Mouse (Mus musculus) spleen, adult 2 months (tissue): ENCODE results near the gene Gabrr2. TPM values are rescaled to one million over a fixed set of nuclear protein-coding genes. Genes with fewer than 3 reads are reported as not detected.

Source experiments
- DNase-seq, 2 experiments: peaks; one replicate each; pipeline versions ENCODE4 v3.0.0 to v3.0.0-alpha.2; 2012 to 2021; ENCODE audit warnings: low spot score in 2 of 2, low read depth in 1 of 2
- H3K27ac ChIP-seq: fragments of 200-500 bp; 2 replicates; pipeline ENCODE4 v1.5.1; 2012; ENCODE audit warnings: low read length, inconsistent platforms; ENCODE audit not compliant: insufficient read depth
- H3K27me3 ChIP-seq: fragments of 200-500 bp; 2 replicates; pipeline ENCODE4 v1.6.1; 2012; ENCODE audit warnings: mild to moderate bottlenecking, moderate library complexity, low read length, inconsistent platforms; ENCODE audit not compliant: control insufficient read depth, insufficient read depth
- H3K36me3 ChIP-seq: fragments of 200-500 bp; 2 replicates; pipeline ENCODE4 v1.6.1; 2012; ENCODE audit warnings: mild to moderate bottlenecking, low read length, inconsistent platforms; ENCODE audit not compliant: control insufficient read depth, insufficient read depth
- H3K4me1 ChIP-seq: fragments of 200-500 bp; 2 replicates; pipeline ENCODE4 v1.6.1; 2011; ENCODE audit warnings: inconsistent platforms; ENCODE audit not compliant: control insufficient read depth, insufficient read depth, insufficient read length
- H3K4me3 ChIP-seq: fragments of 200-500 bp; 2 replicates; pipeline ENCODE4 v1.5.1; 2011; ENCODE audit warnings: mild to moderate bottlenecking, inconsistent platforms; ENCODE audit not compliant: insufficient read depth, insufficient read length; ENCODE audit errors: extremely low read depth
- CTCF ChIP-seq: fragments of 200-500 bp; IDR thresholded peaks from 2 replicates; pipeline ENCODE4 v1.5.1; 2011; ENCODE audit warnings: mild to moderate bottlenecking, inconsistent platforms; ENCODE audit not compliant: insufficient read depth, insufficient read length, insufficient replicate concordance; ENCODE audit errors: extremely low read depth
- POLR2A ChIP-seq: fragments of 200-500 bp; IDR thresholded peaks from 2 replicates; pipeline ENCODE4 v1.6.1; 2011; ENCODE audit warnings: low read depth, low read length, inconsistent platforms
- WGBS: fragments of 180-500 bp; shearing (Covaris S2); methylation state at CpG from one replicate; pipeline ENCODE4 v1.1.7; 2018; 5-methylcytosine and 5-hydroxymethylcytosine counted together
- polyA plus RNA-seq: library from polyadenylated mRNA; depleted of rRNA; stranded (reverse); fragments of >200 nt; gene quantifications from 2 replicates; pipeline ENCODE4 v1.2.3, GENCODE M21; 2012; rRNA removed

Gene Gabrr2
- polyA plus RNA-seq, result 3.2 and 4.2 TPM in 2 replicates

DNA sequence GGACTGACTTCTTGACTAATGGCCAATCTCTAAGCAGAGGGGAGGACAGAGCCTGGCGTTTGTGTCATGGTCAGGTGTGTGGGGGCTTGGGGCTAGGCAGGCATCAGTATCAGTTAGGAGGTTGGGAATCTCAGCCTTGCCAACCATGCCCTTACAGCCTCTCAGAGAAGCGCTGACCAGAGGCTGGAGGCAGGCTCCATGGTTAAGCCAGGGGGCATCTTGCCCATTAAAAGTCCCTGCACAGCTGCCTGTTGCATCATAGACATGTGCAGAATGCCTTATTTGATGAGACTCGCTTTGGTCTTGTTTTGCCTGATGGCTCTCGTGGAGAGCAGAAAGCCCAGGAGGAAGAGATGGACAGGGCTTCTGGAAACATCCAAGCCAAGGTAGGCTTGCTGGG is at the start of gene Gabrr2:
Gene Gabrr2 (plus strand): TSS at position 19 of the 400 bp plus-strand sequence.
- WGBS, result 94% methylated on average over 4 of the region's 4 CpGs
- no peak for TF ChIP-seq POLR2A
- no peak for TF ChIP-seq CTCF
- Histone ChIP-seq H3K4me1 (no peaks in the 10 kb centered on the region), H3K4me3 (no peak within 1 kb of the TSS), H3K27me3 (no peaks in the 10 kb centered on the region), H3K27ac (no peak within 1 kb of the TSS), H3K36me3 (no peaks in the 10 kb centered on the region)
- DNase-seq, result no peak

DNA sequence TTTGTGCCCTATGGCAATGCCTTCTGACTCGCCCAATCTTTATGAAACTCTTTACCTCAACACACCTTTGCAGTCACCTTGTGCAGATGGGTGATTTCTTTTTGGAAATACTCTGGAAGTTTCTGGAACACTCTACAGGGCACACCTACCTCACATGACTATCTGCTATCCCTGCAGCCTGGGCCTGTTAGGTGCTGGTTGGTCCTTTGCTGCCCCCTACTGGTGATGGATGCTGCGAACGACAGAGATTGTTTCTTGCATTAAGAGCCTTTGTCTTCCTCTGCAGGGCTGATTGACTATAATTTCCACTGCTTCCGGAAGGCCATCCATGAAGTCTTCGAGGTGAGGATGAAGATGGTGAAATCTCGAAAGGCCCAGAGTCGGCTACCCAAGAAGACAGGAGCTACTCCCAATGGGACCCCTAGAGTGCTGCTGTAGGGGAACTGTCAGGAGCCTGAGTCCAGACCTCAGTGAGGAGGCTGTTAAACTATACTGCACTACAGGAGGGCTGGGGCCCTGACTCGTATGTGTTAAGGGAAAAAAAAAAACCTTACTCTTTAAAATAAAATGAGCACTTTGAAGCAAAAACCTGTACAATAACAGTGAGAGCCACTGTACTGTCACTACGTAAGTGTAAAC is 44.3 kb upstream of the Gabrr2 start:
- 34% methylated on average over 9 of the region's 9 CpGs for WGBS
- TF ChIP-seq CTCF, result peak; percentile 91; the same call in 1 of the 2 replicates
- no peak for TF ChIP-seq POLR2A
- no peaks in the 10 kb centered on the region for H3K36me3 ChIP-seq
- no peak overlapping the region for H3K4me3 ChIP-seq
- H3K27ac ChIP-seq, result no peak overlapping the region
- DNase-seq, result peak; percentile 60 to 81
- no peaks in the 10 kb centered on the region for H3K4me1 ChIP-seq
- no peaks in the 10 kb centered on the region for H3K27me3 ChIP-seq

DNA sequence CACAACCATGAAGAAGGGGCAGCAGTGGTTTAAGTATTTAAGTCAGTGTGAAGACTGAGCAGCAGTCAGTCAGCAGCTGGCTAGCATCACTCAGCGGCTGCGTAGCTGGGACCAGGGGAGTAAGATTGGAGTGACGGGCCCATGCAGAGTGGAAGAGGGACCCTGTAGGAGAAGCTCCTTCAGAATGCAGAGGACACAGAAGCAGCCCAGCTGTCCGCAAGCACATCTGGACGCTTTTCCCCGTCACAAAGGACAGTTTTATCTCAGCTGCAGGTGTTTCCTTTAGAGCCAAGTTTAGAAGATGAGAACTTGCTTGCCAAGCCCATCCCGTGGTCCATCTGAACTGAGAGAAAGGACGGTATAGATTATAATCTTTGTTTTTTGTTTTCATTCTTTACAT is 38.4 kb upstream of the Gabrr2 start:
- TF ChIP-seq CTCF (no peak), POLR2A (no peak)

DNA sequence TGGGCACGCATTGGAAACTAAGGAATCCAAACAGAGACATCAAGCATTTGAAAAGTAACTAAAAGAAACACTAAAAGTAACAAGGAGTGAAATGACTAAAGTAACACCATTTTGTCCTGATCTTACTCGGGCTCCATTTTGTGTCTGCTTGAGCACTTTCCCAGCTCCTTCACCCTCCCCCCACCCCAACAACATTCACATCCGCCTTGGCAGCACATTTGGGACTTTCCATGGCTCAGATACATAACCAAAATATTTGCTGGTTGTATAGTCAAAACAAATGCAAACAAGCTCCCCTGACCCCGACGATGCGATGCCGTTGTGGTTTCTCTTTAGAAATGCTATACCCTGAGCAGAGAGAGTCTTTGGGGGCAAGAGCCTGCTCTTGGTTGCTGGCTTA is 33.7 kb upstream of the Gabrr2 start:
- no peak for TF ChIP-seq POLR2A
- no peak for TF ChIP-seq CTCF
- 89% methylated on average over 7 of the region's 7 CpGs for WGBS
- H3K4me1 ChIP-seq, result peaks cover 10% of the 10 kb centered on the region
- no peak overlapping the region for H3K27ac ChIP-seq
- peaks cover 4% of the 10 kb centered on the region for H3K36me3 ChIP-seq
- H3K4me3 ChIP-seq, result no peak overlapping the region
- DNase-seq, result no peak
- no peaks in the 10 kb centered on the region; the same call in 1 of the 2 replicates for H3K27me3 ChIP-seq

More for the DNA sequence above, 38.4 kb upstream of the Gabrr2 start:
- no peaks in the 10 kb centered on the region for H3K27me3 ChIP-seq
- no peak for DNase-seq
- no peak overlapping the region for H3K27ac ChIP-seq
- WGBS, result 32% methylated on average over 8 of the region's 8 CpGs
- peaks cover 5% of the 10 kb centered on the region; the same call in 1 of the 2 replicates for H3K4me1 ChIP-seq
- no peak overlapping the region for H3K4me3 ChIP-seq
- H3K36me3 ChIP-seq, result peaks cover 4% of the 10 kb centered on the region

DNA sequence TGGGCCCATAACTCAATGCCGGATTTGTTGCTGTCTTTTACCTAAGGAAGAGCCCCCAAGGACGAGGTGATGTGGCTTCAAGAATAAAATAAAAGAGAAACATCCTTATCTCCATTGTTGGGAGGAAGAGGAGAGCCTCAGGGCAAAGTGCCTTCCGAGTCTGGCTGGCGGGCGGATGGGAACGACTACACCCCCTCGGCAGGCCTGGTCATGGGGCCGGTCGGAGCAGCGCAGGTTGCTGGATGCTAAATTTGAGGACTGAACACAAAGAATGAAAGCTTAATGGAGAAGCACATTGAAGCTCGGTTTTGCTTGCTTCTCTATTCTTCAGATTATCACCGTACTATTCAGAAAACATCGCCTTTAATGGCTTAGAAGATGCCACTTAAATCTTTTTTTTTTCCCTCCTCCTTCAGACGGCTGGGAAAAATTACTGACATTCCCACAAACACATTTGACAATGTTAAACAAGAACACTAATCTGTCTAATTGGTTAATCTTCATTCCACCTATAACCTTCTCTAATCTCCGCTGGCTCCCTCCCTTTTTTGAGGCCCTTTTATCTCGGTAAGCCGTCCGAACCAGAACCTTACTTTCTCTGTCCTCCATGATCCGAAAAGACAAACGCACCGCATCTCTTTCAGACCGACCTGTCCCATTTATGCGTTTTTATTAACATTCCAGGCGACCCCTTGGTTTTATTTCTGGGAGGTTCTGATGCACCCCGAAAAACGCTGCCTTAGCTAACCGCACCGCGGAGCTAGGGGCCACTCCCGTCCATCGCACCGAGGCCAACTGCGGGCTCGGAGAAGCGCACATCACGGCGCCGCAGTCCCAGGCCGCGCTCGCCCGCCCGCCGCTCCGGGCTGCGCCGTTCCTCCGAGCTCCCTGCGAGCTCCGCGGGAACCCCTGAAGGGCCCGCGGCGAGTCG is 32.3 kb upstream of the Gabrr2 start:
- Histone ChIP-seq H3K27me3 (no peaks in the 10 kb centered on the region; the same call in 1 of the 2 replicates), H3K36me3 (peaks cover 4% of the 10 kb centered on the region), H3K4me3 (peak overlapping the region; percentile 75), H3K27ac (peak overlapping the region; percentile 92), H3K4me1 (peaks cover 8% of the 10 kb centered on the region)
- no peak for DNase-seq
- WGBS, result 13% methylated on average over 55 of the region's 55 CpGs
- TF ChIP-seq CTCF (no peak), POLR2A (no peak)

DNA sequence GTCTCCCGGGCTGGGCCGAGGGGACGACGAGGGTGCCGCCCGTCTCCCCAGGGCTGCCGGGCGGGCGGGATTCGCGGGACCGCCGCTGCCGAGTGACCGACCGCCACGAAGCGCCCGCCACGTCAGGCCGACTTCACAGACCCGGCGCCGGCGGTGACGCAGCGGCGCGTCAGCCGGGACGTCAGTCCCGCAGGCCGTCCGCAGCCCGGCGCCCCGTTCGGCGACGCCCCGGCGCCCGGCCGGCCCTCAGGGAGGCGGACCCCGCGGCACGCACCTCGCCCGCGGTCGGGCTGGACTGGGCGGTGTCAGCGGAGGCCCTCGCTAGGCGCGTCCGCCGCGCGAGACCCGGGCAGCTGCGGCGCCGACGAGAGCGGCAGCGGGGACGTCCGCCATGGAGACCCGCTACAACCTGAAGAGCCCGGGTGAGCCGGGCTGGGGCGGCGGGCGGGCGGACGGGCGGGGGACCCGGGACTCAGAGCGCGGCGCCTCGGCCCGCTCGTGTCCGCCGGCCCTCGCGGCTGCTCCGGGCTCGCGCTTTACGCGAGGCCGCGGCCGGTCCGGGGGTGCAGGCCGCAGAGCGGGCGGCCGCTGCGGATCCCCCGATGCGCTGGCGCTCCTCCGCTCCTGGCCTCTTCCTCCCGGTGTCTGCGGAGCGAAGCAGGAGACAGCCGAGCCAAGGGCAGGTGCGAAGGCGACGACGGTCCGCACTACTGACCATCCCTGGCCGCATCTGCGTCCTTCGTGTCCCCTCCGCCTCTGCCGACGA is 31.4 kb upstream of the Gabrr2 start, which contains the start of gene Ube2j1:
Gene Ube2j1 (plus strand): TSS at position 222 of the 766 bp plus-strand sequence.
- TF ChIP-seq CTCF (no peak), POLR2A (peak; percentile 53)
- under 1% methylated on average over 104 of the region's 123 CpGs for WGBS

More for the DNA sequence above, 31.4 kb upstream of the Gabrr2 start, which contains the start of gene Ube2j1:
- Histone ChIP-seq H3K4me1 (peaks cover 8% of the 10 kb centered on the region), H3K36me3 (peaks cover 4% of the 10 kb centered on the region), H3K4me3 (peak within 1 kb of the TSS; percentile 75), H3K27ac (peak within 1 kb of the TSS; percentile 92), H3K27me3 (no peaks in the 10 kb centered on the region; the same call in 1 of the 2 replicates)
- DNase-seq, result peak; percentile 62 to 79
